Mouse (Mus musculus) thymus, postnatal 36 days (tissue): ENCODE measurements around the gene Mcf2l.
A peak's percentile ranks its signal among the peaks of the same experiment; 100 is the strongest.

Experiments
- DNase-seq, 2 experiments: peaks; one replicate each; pipeline ENCODE4 v3.0.0; 2022; ENCODE audit warnings: mixed read lengths in 2 of 2

Mcf2l gene

GRCm38 (mm10) chr8:12915187-12916006 is 41.8 kb downstream of the Mcf2l start:
- DNase-seq: no peak

GRCm38 (mm10) chr8:12916156-12916900 is 42.7 kb downstream of the Mcf2l start:
- DNase-seq: no peak

- no peak for DNase-seq
Measured at GRCm38 (mm10) chr8:12917029-12917428, 43.4 kb downstream of the Mcf2l start.

- DNase-seq: no peak
Measured at GRCm38 (mm10) chr8:12917831-12918230, 44.2 kb downstream of the Mcf2l start.

GRCm38 (mm10) chr8:12920599-12920998 is 47.0 kb downstream of the Mcf2l start:
- no peak for DNase-seq

GRCm38 (mm10) chr8:12925051-12925450 is 51.4 kb downstream of the Mcf2l start:
- no peak for DNase-seq

GRCm38 (mm10) chr8:12925941-12926381 is 52.4 kb downstream of the Mcf2l start:
- no peak for DNase-seq

GRCm38 (mm10) chr8:12927204-12927983 is 53.8 kb downstream of the Mcf2l start:
- peak in 1 of 2 experiments; percentile 16 for DNase-seq

GRCm38 (mm10) chr8:12928033-12928432 is 54.4 kb downstream of the Mcf2l start:
- no peak for DNase-seq

- no peak for DNase-seq
Measured at GRCm38 (mm10) chr8:12928931-12929330, 55.3 kb downstream of the Mcf2l start.

GRCm38 (mm10) chr8:12930290-12930689 is 56.7 kb downstream of the Mcf2l start:
- DNase-seq: no peak

GRCm38 (mm10) chr8:12931426-12931825 is 57.8 kb downstream of the Mcf2l start:
- no peak for DNase-seq

- no peak for DNase-seq
Measured at GRCm38 (mm10) chr8:12932520-12932919, 58.9 kb downstream of the Mcf2l start.

- DNase-seq: no peak
Measured at GRCm38 (mm10) chr8:12933765-12934164, 60.2 kb downstream of the Mcf2l start.

GRCm38 (mm10) chr8:12934453-12935043 is 60.9 kb downstream of the Mcf2l start:
- DNase-seq: no peak

- DNase-seq: no peak
Measured at GRCm38 (mm10) chr8:12940549-12940948, 66.9 kb downstream of the Mcf2l start.

GRCm38 (mm10) chr8:12941161-12941926 is 67.7 kb downstream of the Mcf2l start:
- DNase-seq: no peak

GRCm38 (mm10) chr8:12947604-12948573 is 74.3 kb downstream of the Mcf2l start:
- DNase-seq: no peak

- DNase-seq: no peak
Measured at GRCm38 (mm10) chr8:12948574-12948961, 75.0 kb downstream of the Mcf2l start.

GRCm38 (mm10) chr8:12951051-12951630 is 77.5 kb downstream of the Mcf2l start:
- DNase-seq: no peak
